Mouse (Mus musculus) neutrophil, adult 5-6 weeks (primary cell): ENCODE measurements at regions not wholly inside any gene's neighbourhood (a gene's known extent, or its start where the extent isn't known, plus 50 kb on each side); places are given as distances from the start of the nearest gene placed in this dataset.

ENCODE experiments used
- ATAC-seq: fragments of 151-379, 151-347 bp; 2 replicates; pipeline ENCODE4 v1.8.0; 2017; ENCODE audit warnings: mild to moderate bottlenecking, moderate TSS enrichment; ENCODE audit not compliant: insufficient number of reproducible peaks, poor library complexity, low FRiP score, severe bottlenecking; ENCODE audit errors: extremely low read depth

DNA sequence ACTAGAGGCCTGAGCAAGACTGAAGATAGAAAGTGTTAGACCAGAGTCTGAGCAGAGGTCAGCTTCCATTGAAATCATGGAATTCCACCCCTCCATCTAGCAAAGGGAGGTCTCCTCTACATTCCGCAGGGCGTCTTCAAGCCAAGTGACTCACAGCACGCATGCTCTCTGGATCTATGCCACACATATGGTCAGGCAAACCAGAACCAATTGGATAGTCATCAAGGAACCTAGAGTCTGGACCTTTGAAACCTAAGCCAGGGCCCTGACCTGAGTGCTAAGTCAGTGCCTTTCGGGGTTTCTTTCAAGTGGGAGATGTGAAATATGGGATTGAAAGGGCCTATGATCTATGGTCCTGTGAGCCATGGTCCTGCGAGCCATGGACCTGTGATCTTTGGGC lies 195.4 kb upstream of the Habp2 start:
- no peak for ATAC-seq

DNA sequence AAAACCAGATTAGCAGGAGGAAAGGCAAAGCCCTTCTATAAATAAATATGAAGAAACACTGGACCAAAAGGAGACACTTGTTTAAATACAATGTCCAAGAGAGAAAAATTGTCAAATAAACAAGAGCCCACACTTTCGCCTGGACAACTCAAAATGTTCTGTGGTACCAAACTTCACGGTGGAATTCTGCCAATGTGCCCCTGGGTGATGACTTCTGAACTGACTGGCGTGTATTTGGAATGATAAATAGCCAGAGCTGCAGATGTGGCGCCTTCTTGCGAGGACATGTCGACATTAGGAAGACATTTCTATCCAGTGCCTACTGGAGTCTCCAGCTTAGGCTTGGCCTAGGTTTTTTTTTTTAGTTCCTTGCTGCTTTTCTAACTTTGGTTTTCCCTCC lies 191.1 kb upstream of the Habp2 start:
- ATAC-seq: no peak

DNA sequence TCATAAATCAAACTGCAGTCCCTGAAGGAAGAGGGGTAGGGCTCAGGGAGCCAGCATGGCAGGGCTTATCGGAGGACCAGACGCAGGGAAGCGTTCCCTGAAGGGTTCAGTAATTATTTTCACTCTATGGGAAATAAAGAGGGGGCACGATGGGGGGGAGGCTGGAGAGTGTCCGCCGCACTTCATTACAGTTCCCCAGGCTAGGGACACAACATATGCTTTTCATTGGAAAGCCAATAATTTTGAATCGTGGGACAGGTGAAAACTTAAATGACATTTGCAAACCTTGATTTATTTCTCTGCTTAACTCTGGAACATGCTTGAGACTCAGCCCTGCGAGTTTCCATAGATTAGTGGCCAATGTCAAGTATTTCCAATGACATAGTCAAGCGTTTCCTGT lies 187.2 kb upstream of the Habp2 start:
- no peak for ATAC-seq

DNA sequence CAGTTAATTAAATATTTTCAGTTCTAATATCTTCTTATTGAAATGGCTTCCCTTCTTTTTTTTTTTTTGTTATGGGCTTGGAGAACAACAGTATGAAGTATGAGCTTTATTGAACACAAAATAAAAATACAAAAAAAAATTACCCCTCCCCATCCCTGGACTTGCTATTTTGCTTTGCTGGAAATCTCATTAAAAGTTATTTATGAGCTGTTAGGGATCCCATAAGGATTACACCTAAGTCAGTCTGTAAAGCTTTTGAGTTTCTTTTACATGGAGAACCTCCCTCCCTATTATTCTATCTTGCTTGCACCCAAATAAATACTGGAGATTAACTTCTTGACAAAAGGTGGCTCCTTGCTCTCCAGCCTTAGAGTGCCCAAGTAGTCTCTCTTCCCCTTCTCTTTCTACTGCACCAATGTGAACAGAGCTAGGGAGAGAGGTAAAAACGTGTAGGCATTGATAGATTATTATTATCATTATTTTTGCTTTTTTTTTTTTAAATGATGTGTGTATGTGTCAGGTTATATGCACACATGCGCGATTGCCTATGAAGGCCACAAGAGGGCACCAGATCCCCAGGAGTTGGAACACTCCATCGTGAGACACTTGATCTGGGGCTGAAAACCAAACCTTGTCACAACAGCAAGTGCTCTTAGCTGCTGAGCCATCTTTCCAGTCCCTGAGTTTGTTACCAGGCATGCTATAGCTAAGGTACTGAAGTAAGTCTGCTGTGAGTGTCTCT lies 186.6 kb upstream of the Habp2 start:
- ATAC-seq: no peak

DNA sequence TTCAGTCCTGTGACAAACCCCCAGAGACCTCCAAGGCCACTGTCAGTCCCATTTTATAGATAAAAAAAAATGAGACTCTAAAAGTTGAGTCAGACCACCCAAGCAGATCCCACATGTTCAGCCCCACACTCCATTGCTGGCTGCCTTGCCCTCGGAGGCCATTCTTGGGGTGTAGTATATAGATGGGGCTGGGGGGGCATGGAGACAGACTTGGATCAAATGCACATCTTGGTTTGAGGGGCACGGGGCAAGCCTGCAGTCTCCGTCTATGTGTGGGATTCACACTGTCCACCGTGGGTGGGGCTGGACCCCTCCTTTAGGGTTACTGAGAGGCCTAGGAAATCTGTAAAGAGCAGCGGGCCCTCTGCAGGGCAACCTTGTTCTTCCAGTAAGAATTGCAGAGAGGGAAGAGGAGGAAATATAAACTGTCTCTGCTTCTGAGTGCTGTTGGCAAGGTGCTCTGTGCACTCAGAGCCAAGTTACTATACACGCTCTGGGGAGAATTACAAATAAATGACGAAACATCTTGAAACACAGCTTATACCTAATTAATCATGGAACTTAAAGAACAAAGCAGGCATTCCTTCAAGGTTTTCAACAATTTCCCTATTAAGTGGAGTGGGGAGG lies 184.4 kb upstream of the Habp2 start:
- no peak for ATAC-seq

DNA sequence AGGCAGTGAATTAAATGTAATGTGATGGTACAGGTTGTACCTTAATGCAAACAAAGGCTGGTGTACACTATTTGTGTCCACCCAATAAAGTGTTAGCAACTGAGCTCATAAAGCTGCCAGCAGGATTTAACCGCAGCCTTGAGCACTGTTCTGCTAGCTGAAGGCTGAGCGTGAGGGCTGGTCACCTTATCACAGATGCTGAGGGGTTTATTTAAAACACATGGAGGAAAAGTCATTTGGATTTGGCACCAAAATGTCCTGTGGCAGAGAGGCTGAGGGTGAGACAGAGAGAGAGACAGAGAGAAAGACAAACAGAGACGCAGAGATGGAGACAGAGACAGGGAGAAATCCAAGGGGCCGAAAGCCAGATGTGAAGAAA lies 181.9 kb upstream of the Habp2 start:
- no peak for ATAC-seq

DNA sequence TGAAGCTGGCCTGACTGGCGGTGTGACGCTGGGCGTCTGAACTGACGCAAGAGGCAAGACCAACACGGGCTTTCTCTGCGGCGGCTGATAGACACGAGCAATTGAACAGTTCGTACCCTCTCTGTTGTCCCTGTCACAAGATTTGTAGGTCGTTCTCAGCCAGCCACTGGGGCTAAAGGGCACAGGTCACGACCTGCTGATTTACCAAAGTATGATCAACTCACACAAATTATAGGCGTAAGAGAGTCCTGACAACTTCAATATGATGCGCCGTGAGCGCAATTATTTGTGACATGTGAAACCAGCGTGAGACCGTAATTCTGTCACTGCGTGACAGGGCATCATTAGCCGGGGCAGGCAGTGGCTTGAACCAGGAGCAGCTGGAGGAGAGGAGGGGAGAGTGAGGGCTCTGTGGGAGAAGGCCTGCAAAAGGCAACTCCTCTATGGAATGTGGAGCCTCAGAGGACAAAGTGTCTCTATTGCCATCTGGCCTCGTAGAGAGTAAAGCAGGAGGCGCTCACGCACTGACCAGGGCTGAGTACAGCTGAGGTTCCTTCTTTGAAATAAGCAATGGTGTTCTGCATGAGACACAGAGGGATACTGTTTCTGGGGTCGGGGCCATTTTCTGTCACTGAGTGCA lies 181.4 kb upstream of the Habp2 start:
- ATAC-seq: no peak

DNA sequence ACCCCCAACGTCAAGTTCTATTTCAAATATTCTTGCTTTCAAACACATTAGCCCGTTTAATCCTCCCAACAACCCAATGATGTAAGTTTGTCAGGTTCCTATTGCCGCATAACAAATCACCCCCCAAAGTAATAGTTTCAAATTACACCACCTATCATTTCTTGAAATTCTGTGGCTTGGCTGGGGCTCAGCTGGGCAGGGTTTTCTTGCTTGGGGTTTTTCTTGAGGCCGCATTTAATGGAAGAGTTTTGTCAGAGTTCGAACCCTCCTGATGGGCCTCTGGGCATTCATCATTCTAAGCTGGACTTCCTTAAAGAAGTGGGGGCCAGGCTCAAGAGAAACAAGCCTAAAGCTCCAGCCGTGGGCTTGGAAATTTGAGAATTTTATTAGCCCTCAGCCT lies 178.1 kb upstream of the Habp2 start:
- ATAC-seq: no peak

DNA sequence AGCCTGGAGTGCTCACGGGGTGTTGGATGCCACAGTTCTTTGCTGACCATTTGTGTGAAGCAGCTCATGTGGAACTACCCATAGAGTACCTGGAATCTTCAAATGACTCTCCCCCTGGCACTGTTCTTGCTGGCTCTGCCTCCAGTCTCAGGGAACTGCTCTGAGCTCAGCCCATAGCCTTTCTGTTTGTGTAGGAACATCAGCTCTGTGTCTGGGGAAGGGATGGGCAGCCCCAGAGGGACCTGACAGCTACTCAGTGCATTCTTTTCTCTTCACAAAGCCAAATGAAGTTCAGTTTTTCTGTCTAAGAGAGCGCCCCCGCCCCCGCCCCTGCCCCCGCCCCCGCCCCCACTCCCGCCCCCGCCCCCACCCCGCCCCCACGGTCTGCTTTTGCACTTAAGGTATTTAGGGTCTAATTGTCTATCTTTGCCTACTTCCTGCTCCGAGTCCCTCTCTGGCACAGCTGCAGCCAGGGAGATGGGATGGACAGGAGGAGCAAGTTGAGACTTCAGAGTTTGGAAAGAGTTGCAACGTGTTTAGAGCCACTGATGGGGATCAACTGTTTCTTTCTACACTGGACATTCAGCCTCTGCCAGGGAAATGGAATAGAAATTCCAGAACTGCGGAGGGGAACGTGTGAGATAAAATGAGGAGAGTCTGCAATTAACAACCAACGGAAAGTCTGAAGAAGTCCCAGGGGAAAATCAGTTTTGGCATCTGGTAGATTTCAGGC lies 171.2 kb upstream of the Habp2 start:
- ATAC-seq: no peak

DNA sequence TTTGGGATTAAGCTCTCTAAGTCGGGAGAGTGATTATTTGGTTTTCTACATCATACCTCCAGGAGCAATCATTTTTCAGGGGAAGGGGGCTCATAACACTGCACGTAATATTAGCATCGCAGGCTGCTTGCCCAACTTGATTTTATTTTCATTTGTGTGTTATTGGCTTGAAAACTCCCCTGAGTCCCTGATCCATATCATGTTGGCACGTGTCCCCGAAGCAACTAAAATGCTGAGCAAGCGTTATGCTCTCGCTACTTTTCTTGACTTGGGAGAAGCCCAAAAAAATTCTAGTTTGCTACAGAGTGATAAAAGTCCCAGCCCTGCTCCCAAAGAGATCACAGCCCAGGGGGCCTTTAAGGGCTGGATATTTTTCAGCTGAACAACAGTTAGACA lies 170.7 kb upstream of the Habp2 start:
- no peak for ATAC-seq

DNA sequence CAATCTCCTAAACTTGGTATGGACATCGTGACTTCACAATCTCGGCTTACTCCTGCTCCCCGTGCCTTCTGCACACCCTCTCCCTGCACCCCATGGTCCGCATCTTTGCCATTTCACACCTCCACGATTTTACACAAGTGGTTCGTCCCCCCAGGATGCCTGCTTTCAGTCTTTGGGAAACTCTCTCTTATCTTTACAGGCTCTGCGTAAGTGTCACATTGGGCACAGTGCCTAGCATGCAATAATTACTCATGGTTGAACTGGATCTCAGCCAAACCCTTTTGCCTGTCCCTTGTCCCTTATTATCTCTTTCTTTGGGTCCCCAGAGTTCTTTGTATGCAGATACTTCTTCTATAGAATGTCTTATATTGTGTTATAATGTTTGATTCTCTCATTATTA lies 166.2 kb upstream of the Habp2 start:
- ATAC-seq: no peak

DNA sequence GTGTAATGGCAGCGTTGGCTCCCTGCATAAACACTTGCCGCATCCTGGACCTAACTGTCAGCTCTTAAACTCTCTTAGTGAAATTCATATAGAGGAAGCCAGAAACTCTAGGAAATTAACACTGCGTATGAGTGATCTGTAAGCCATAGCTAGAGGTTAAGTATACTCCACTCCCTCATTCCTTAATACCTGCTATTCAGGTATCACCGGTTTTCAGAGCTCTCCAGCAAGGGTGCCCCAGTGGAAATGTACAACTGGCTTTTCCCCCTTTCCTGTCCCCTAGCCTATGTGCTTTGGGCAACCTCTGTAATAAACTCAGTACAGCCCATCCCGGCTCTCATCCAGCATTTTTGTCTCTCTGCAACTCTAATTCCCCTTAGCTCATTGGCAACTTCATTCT lies 164.8 kb upstream of the Habp2 start:
- ATAC-seq: no peak

DNA sequence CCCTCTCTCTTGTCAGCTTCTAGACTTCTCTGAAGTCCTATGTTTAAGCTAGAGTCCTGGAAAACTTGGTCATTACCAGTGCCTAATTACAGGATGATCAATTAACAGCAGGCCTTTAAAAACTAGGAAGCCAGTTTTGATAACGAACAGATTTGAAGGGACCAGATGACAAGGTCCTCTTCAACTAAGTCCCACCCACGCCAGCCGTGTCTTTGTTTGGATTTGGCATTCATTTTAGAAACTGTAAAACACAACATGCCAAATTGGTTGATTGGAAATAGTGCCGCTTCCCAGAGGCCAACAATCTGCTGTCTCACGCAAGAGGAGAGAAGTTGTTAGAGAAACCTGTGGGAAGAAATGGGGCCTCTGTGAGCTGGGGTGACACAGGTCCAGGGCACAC lies 155.4 kb upstream of the Habp2 start:
- ATAC-seq: no peak

DNA sequence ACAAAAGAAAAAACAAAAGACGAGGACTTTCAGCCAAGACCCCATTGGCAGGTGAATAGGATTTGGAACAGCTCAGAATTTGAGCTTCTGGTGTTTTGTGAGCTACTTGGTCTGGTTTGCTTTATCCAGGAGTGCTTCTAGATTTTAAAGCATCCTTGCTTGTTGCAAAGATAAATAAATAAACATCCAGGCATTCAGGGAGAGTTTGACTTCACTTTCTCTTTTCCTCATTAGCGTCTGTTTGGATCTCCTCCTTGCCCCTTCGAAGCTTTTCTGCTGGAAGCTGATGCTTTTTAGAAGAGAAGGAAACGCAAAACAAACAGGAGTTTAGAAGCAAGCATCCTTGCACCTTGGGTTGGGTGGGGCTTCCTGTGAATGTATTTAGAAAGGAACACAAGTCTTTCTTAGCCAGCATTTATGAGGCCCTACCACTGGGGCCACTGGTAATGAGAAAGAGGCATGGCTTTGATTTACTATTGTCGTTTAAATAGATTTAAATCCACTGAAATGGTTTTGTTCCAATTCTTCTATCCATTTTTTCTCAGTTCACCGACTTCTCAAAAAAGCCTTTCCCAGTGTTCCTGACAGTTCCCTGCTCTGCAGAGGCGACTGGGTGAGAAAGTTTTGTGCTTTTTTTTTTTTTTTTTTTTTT lies 153.9 kb upstream of the Habp2 start:
- no peak for ATAC-seq

DNA sequence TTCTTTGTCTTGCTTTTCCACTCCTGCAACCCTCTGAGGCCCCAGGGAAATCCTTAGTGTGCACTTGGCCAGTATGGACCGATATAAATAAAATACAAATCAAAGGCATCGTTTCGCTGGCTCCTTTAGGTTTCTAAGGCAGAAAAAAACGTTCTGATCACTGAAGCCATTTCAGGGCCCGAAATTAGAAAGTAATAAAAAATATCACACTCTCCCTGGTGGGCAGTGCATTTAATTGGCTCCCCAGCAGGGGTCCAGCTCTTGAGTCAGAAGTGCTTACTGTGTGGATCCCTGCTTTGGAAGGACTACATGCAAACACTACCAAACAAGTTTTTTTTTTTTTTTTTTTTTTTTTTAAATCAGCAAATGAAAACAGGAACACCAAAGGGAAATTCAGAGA lies 153.4 kb upstream of the Habp2 start:
- ATAC-seq: no peak

DNA sequence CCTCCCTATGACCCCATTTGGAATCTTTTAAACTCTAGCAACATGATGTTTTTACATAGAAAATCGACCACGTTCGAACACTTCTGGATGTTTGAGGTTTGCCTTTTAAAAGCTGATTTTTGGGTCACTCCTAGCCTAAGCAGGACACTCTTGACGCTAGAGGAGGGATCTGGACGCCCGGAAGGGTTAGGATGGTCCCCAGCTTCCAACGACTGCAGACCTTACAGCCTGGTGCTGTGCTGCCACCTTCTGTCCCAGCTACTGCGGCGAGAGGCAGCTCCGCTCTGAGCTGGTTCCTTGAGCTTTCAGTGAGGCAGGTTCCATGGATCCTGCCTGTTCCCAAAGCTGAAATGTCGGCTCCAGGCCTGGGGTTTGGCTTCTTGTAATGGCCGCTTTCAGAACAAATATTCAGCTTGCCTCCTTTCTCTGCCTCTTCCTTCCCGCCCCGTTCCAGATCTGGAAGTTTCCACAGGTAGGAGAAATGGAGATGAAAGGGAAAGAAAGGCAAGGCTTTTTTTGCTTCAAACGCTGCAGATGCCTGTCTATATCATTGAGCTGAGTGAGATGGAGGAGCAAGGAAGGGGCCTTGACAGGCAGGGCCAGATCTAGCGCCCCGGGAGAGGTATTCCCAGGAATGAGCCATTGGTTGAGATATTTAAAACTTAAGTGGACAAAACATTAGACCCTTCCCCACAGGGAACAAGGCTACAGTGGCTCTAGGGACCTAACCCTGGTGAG lies 152.7 kb upstream of the Habp2 start:
- ATAC-seq: no peak

DNA sequence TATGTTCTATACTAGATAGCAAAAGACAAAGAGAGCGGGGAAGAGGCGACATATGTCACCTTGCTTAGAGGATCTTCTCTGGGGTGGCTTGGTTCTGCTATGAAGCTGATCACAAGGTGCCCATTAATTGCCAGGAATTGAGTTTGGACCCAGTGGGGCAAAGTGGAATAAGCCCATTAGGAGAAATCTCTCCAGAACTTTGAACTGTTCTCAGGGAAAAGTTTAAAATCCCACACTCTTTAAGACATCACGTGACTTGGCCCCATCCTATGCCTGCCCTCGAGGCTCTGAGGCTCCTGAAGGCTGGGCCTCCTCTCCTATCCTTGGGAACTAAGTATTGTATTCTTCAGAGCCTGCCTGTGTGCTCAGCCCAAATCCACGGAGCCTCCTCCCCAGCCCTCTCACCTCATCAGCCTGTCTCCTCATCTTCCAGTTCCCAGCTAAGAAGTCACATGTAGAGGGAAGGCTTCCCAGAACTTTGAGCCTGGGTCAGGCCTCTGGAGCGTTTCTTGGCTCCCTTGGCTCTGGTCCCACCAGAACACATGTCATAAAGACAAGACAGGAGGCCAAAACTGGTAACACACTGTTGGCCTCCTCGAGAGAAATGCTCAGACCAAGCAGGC lies 151.5 kb upstream of the Habp2 start:
- no peak for ATAC-seq

DNA sequence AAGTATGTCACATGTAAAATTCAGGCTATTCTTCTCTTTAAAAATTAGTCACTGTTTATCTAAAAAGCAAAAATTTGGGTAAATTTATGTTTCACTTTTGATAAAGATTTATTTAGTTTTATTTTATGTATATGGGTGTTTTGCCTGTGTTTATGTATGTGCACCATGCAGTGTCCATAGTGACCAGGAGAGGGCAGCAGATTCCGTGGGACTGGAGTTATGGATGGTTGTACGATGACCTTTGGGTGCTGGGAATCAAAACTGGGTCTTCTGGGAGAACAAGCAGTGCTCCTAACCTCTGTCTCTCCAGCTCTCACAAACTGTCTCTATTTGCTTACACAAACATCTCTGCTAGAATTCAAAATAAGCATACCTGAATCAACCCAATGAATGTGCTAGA lies 146.4 kb upstream of the Habp2 start:
- ATAC-seq: no peak
